Mouse (Mus musculus) heart, postnatal 10 days (tissue): Measurements from ENCODE around the gene Nkd2. TPM values are rescaled to one million over a fixed set of nuclear protein-coding genes. Genes with fewer than 3 reads are reported as not detected.
A peak's percentile ranks its signal among the peaks of the same experiment; 100 is the strongest.

Experiments
- DNase-seq, 2 experiments: peaks; one replicate each; pipeline ENCODE4 v3.0.0; 2021
- intact Hi-C: fragments of 180-260 bp; cut with DNase I; formaldehyde crosslinking; loops from one replicate; pipeline ENCODE4 v1.15.1; 2025
- total RNA-seq, 2 experiments: library from RNA; stranded (reverse); gene quantifications; 2 replicates each; pipeline ENCODE4 v1.2.3; 2021

Nkd2 gene
- total RNA-seq, 2 experiments from 2014 or later = 3.0 to 3.4 TPM

DNA sequence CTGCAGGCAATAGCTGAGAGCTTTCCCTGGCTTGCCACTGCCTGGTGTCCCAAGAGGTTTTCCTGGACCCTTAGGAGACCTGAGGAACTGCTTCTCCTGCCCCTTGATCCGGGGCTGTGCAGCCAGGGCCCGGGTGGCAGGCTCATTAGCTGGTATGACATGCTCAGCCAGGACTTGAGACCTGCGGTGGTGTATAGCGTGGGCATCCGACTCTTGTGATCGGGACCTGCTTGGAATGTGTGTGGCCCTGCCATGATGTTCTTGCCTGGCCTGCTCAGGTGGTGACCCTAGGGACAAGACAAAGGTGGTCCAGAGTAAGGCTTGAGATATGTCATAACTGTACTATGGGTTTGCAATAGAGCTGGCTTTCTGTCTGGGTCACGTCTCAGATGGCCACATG is 26.2 kb downstream of the Nkd2 start:
- DNase-seq = no peak
- intact Hi-C loops = no loop called here

- intact Hi-C loops = no loop called here
- no peak for DNase-seq
Measured at GRCm38 (mm10) chr13:73818921-73819320, 28.5 kb downstream of the Nkd2 start.

DNA sequence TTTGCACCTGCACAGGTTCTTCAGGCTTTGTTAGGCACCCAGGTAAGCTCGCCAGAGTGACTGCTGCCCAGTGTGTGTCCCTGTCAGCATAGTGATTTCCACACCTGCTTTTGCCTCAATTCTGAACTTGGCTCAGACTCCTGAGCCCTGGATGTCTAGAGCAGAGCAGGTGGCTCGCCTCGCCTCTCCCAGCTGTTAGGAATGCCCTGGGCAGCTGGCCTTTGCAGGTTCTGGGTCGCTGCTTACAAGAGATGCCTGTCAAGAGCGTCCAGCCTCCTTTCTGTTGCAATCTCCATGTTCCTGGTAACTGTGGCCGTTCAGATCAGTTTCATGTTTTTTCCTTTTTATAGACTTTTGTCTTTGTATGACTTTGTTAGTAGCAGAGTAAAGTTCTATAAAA is 31.1 kb downstream of the Nkd2 start:
- no peak for DNase-seq
- intact Hi-C loops = no loop called here

GRCm38 (mm10) chr13:73814181-73814580 is 33.2 kb downstream of the Nkd2 start:
- no peak for DNase-seq
- intact Hi-C loops = no loop called here

- peak; percentile 41 to 42 for DNase-seq
- intact Hi-C loops = no loop called here
Measured at GRCm38 (mm10) chr13:73812936-73813335, 34.5 kb downstream of the Nkd2 start.

GRCm38 (mm10) chr13:73804914-73805313 is 42.5 kb downstream of the Nkd2 start:
- no peak for DNase-seq
- intact Hi-C loops = no loop called here

DNA sequence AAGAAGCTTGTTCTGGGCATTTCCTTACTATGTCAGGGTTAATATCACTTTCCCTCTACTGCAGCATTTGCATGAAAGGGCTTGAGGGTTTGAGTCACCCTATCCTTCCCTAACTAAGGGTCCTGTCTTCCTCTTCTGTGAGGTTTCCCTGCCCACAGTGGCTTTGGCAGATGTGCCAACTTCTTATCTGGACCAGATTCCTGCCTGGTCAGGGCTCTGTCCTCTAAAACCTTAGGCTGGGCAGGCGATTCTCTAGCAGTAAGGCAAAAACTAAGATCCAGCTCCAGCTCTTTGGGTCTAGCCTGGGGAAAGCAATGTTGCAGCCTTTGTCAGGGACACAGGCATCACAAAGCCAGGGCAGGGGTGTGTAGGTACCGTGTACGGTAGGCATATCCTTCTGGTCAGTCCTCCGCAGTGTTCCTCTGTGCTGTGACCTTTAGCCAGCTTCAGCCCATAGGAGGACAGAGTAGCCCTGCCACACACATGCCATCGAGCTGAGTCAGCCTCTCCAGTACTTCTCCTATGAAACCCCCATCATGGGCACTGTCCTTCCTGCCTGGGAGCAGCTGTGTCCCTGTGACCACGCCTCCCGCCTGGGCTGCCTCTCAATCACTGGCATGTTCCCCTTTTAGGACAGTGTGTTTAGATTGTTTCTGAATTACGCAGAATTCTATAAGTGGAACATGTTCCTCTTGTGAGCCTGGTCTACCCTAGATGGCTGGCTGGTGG is 43.8 kb downstream of the Nkd2 start:
- DNase-seq = peak; percentile 84 to 92
- intact Hi-C loops = no loop called here

DNA sequence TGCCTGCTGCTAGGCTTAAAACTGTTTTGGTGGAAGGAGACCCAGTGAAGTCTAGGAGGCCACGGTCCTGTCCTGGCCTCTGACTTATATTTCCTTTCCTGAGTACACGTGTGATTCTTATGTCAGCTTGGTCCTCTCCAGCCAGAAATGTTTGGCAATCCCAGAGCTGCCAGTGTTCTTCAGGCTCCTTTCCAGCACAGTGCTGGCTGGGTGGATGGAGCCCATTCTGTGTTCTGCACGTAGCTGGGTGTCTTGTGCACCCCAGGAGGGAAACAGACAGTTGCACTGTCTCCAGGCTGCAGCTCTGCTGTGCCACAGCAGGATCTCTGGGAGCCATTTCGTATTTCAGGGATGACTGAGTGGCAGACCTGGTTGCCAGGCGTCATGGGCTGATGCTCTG is 48.3 kb downstream of the Nkd2 start:
- intact Hi-C loops = no loop called here
- DNase-seq = peak; percentile 37 to 41

GRCm38 (mm10) chr13:73793171-73793570 is 54.3 kb downstream of the Nkd2 start:
- intact Hi-C loops = no loop called here
- no peak for DNase-seq

DNA sequence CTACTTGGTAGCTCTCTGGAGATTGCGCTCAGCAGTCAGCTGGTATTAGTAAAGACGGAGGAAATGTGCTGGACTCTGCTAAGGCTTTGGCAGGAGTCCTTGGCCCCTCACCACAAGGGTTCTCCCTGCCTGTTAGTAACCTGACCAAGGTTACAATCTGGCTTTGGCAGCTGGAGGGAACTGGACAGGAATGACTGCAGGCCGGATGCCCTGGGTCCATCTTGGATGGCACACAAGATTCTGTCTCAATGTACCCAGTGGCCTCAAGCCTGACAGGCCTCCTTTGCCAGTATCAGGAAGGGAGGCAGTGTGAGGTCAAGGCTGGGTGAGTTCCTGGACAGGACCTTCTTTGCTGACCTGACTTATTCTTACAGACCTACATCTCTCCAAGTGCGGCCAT is 55.3 kb downstream of the Nkd2 start:
- intact Hi-C loops = no loop called here
- DNase-seq = no peak

DNA sequence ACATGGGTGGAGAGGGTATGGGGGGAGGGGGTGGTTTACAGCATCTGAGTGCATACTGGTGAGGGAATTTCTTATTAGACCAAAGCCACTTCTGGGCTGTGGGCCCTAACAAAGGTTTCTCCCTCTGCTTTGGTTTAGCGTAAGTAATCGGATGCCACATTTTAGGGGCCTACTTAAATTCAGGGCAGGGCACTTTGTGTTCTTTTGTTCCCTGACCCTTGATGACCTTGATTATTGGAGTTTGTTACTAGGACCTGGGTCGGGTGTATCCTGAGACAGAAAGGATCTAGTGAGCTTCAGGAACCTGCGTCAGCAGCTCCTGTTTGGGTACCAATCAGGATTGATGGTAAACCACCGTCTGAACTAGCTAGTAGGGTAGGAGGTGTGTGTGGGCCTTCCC is 64.9 kb downstream of the Nkd2 start:
- intact Hi-C loops = no loop called here
- DNase-seq = no peak

DNA sequence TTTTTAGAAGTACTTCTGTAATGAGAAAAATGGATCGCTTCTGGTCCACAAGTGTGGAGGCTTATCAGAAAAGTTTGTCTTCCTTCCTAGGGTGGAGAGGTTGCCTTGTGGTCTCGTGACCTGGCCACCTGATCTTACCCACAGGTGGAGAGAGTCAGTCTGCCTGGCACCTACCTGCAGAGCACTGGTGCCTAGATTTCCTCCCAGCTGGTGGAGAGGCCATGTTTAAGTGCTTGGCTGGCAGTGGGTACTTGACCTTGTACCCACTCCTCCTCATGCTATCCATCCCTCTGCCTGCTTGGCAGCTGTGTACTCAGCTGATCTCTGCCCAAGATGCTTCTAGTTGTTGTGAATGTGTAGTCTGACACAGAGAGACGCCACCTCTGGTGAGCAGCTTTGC is 69.9 kb downstream of the Nkd2 start:
- DNase-seq = no peak
- intact Hi-C loops = no loop called here

GRCm38 (mm10) chr13:73775786-73776185 is 71.6 kb downstream of the Nkd2 start:
- intact Hi-C loops = no loop called here
- peak; percentile 47 to 59 for DNase-seq

- peak; percentile 68 to 71 for DNase-seq
- intact Hi-C loops = no loop called here
Measured at GRCm38 (mm10) chr13:73773519-73774205, 73.8 kb downstream of the Nkd2 start.

DNA sequence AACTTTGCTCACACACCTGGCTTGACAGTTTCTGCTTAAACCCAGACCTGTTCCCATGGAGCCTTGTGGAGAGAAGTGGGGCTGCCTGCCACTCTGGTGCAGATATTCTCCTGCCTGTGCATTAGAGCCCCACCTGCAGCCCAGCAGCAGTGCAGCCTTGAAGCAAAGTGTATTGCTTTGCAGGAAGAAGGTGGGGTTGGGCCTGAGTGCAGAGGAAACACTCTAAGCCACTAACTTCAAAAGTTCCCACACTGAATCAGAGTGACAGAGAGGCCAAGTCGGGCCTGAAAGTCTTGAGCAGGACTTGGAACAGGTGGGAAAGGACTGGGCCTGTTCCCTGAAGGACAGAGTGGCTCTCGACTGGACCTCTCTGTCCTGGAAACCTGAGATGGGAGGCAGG is 74.8 kb downstream of the Nkd2 start:
- intact Hi-C loops = no loop called here
- no peak for DNase-seq

DNA sequence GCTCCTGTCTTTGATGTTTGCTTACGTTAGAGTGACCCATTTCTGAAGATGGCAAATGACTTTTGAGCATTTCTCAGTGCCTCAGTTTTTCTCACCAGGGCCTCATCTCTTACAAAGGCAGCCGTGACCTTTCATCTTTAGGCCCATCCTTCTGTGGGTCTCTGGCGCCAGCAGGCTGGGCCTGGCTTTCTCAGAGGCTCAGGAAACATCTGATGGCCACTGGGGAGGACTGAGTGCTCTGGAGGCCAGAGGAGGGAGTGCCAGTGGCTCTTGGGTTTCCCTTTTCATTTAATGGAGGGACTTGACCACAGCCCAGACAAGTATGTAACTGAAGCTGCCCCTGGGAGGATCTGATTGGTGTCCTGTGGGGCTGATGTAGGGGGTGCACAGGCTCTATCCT is 76.3 kb downstream of the Nkd2 start:
- DNase-seq = no peak
- intact Hi-C loops = no loop called here

DNA sequence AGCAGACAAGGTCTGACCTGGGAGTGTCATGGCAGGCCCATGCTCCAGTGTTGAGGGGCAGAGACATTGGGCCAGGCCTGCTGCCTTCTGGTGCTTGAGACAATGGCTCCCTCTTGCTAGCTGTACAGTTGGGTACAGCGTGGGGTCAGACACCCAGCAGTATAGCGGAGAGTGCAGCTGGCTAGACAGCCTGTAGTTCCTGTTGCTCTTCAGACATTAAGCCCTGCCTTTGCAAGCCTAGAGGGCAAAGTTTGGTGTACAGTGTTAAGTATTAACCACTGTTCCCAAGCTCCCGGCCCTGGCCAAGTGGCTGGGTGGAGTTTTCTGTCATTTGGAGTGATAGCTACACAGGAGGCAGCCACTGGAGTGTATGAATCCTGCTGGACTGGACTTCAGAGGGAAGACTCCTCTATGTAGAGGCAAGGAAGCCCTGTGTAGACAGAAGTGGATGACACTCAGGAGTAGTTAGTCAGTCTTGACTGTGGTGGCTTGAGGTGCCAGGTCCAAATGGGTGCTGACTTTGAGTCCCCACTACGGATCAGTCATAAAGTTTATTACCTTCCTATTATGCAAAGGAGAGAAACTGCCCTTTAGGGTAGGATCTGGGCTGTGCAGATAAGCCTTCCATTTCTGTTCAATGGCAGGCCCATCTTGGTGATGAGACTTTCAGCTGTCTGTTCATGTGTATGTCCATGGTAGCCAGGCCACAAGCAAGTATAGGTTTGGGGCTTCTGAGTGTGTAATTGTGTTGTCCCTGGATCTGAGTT is 77.3 kb downstream of the Nkd2 start:
- intact Hi-C loops = no loop called here
- no peak for DNase-seq

Other genes starting within 250 kb of the Nkd2 start
- gene Clptm1l, start 243.6 kb downstream of the Nkd2 start, total RNA-seq = 10 to 100 TPM; 74.7 to 75.0 TPM
- gene Tert, start 220.7 kb downstream of the Nkd2 start, total RNA-seq = under 1 TPM; 0.12 to 0.50 TPM
- not detected for gene Slc6a18, start 169.6 kb downstream of the Nkd2 start, total RNA-seq
- under 1 TPM in 1 of 2 experiments, not detected in 1; 0.10 TPM for gene Slc6a19, start 142.8 kb downstream of the Nkd2 start, total RNA-seq
- 100 to 1,000 TPM; 160 to 180 TPM for gene Slc12a7, start 114.5 kb downstream of the Nkd2 start, total RNA-seq
- 1 to 10 TPM; 3.0 to 4.0 TPM for gene Trip13, start 90.2 kb upstream of the Nkd2 start, total RNA-seq
- 10 to 100 TPM; 30.9 to 32.1 TPM for gene Brd9, start 90.2 kb upstream of the Nkd2 start, total RNA-seq
- gene Zdhhc11, start 116.2 kb upstream of the Nkd2 start, total RNA-seq = not detected
- gene Tppp, start 161.8 kb upstream of the Nkd2 start, total RNA-seq = 10 to 100 TPM; 15.9 to 17.2 TPM
- 1 to 10 TPM; 2.0 to 2.8 TPM for gene Cep72, start 214.7 kb upstream of the Nkd2 start, total RNA-seq